Mouse (Mus musculus) liver, embryonic 12.5 days (tissue): Measurements from ENCODE around the gene Acot11. TPM values are rescaled to one million over a fixed set of nuclear protein-coding genes. Genes with fewer than 3 reads are reported as not detected.
A peak's percentile ranks its signal among the peaks of the same experiment; 100 is the strongest.
"Not testable (repeated sequence)": the region's sequence is repeated elsewhere in the genome, so short reads cannot be mapped to it uniquely, and the experiment has no call there.

ENCODE experiments used
- ATAC-seq: fragments of 200-750 bp; cut with Nextera tagmentation; 2 replicates; pipeline ENCODE4 v1.8.0; 2017; ENCODE audit warnings: moderate number of reproducible peaks, mild to moderate bottlenecking, moderate library complexity
- H3K27ac ChIP-seq: fragments of 300-500 bp; sonication (generic); 2 replicates; pipeline ENCODE4 v1.5.1; 2016; ENCODE audit warnings: mild to moderate bottlenecking
- H3K27me3 ChIP-seq: fragments of 300-500 bp; sonication (generic); replicated peaks from 2 replicates; pipeline ENCODE4 v1.6.1; 2016; ENCODE audit warnings: mild to moderate bottlenecking, moderate library complexity
- H3K36me3 ChIP-seq: fragments of 300-500 bp; sonication (generic); 2 replicates; pipeline ENCODE4 v1.6.1; 2016; ENCODE audit warnings: mild to moderate bottlenecking, moderate library complexity
- H3K4me1 ChIP-seq: fragments of 300-500 bp; sonication (generic); 2 replicates; pipeline ENCODE4 v1.6.1; 2016
- H3K4me2 ChIP-seq: fragments of 300-500 bp; sonication (generic); 2 replicates; pipeline ENCODE4 v1.6.1; 2016; ENCODE audit warnings: mild to moderate bottlenecking, moderate library complexity
- H3K4me3 ChIP-seq: fragments of 300-500 bp; sonication (generic); 2 replicates; pipeline ENCODE4 v1.5.1; 2016; ENCODE audit warnings: mild to moderate bottlenecking, moderate library complexity
- H3K9ac ChIP-seq: fragments of 300-500 bp; sonication (generic); 2 replicates; pipeline ENCODE4 v1.6.1; 2016; ENCODE audit warnings: mild to moderate bottlenecking, moderate library complexity
- H3K9me3 ChIP-seq: fragments of 300-500 bp; sonication (generic); replicated peaks from 2 replicates; pipeline ENCODE4 v1.6.1; 2016; ENCODE audit warnings: mild to moderate bottlenecking, moderate library complexity
- WGBS: fragments of 180-500 bp; shearing (Covaris S2); methylation state at CpG from one replicate; pipeline ENCODE4 v1.1.7; 2016; ENCODE audit not compliant: insufficient replicate concordance; 5-methylcytosine and 5-hydroxymethylcytosine counted together
- polyA plus RNA-seq: library from polyadenylated mRNA; unstranded; fragments of >200 nt; fragmentation: Nextera tagmentation; extraction: Ambion mirVana; gene quantifications from 2 replicates; pipeline ENCODE4 v1.2.1, GENCODE M21; 2016

The Acot11 gene
- polyA plus RNA-seq, 1 experiment from 2014 or later: 7.5 TPM

DNA sequence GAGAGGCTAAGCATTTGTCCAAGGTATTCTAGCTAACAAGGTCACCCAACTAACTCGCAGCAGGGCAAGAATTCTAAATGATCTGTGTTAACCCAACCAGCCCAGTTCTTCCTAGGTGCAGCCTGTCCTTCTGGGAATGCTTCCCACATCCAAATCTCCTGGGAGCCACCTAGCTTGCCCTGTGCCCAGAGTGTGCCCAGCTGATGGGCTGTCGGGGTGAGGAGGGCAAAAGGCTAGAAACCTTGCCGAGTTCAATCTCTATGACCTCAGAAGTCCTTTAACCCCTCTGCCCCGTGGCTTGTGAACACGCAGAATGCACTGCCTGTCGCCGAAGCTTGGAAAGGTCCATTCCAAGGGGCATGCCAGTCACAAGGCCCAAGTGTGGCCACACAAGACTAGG lies 40.6 kb downstream of the Acot11 start:
- no peak for ATAC-seq
- H3K27ac ChIP-seq: no peak overlapping the region
- H3K36me3 ChIP-seq: peaks cover 10% of the 10 kb centered on the region
- WGBS: 72% methylated on average over 7 of the region's 7 CpGs
- H3K4me1 ChIP-seq: no peaks in the 10 kb centered on the region
- H3K9me3 ChIP-seq: no peaks in the 10 kb centered on the region
- H3K4me3 ChIP-seq: no peak overlapping the region
- H3K4me2 ChIP-seq: no peak overlapping the region
- no peak overlapping the region for H3K9ac ChIP-seq
- H3K27me3 ChIP-seq: peaks cover 6% of the 10 kb centered on the region; the same call in 1 of the 2 replicates

GRCm38 (mm10) chr4:106751726-106752125 lies 53.1 kb downstream of the Acot11 start:
- Histone ChIP-seq H3K4me3 (no peak overlapping the region), H3K27me3 (no peaks in the 10 kb centered on the region), H3K27ac (no peak overlapping the region), H3K4me2 (no peak overlapping the region), H3K9ac (no peak overlapping the region), H3K4me1 (peaks cover 8% of the 10 kb centered on the region), H3K36me3 (peaks cover 47% of the 10 kb centered on the region), H3K9me3 (no peaks in the 10 kb centered on the region)
- 84% methylated on average over 6 of the region's 6 CpGs for WGBS
- no peak for ATAC-seq

DNA sequence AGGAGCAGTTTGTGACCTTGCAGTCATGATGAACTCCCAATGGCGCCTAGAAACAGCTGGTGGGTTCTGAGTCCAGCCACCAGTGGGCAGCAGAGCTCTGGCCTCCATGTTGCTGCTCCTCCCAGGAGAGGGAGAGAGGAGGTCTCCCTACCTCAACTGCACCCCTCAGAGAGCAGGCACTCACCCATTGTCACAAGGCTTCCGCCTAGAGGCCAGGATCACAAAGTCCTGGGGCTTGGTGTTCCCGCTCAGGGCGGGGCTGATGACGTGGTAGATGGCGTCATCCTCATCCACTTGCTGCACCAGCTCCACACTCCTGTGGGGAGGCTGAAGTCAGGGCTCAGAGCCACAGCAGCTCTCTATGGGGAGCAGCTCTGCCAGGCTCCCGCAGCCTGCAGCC lies 55.1 kb downstream of the Acot11 start:
- peak overlapping the region; percentile 23 for H3K4me2 ChIP-seq
- H3K4me3 ChIP-seq: no peak overlapping the region
- WGBS: 23% methylated on average over 7 of the region's 7 CpGs
- H3K9me3 ChIP-seq: no peaks in the 10 kb centered on the region
- no peaks in the 10 kb centered on the region for H3K27me3 ChIP-seq
- H3K27ac ChIP-seq: no peak overlapping the region
- H3K36me3 ChIP-seq: peaks cover 36% of the 10 kb centered on the region
- peaks cover 8% of the 10 kb centered on the region for H3K4me1 ChIP-seq
- no peak overlapping the region for H3K9ac ChIP-seq
- peak; percentile 62 for ATAC-seq

- peaks cover 22% of the 10 kb centered on the region for H3K36me3 ChIP-seq
- H3K27ac ChIP-seq: no peak overlapping the region
- H3K4me2 ChIP-seq: no peak overlapping the region
- no peaks in the 10 kb centered on the region for H3K27me3 ChIP-seq
- no peak for ATAC-seq
- WGBS: 71% methylated on average over 1 of the region's 1 CpGs
- peaks cover 8% of the 10 kb centered on the region for H3K4me1 ChIP-seq
- no peak overlapping the region for H3K9ac ChIP-seq
- no peak overlapping the region for H3K4me3 ChIP-seq
- H3K9me3 ChIP-seq: no peaks in the 10 kb centered on the region
Observed at GRCm38 (mm10) chr4:106747001-106747580, 57.7 kb downstream of the Acot11 start.

DNA sequence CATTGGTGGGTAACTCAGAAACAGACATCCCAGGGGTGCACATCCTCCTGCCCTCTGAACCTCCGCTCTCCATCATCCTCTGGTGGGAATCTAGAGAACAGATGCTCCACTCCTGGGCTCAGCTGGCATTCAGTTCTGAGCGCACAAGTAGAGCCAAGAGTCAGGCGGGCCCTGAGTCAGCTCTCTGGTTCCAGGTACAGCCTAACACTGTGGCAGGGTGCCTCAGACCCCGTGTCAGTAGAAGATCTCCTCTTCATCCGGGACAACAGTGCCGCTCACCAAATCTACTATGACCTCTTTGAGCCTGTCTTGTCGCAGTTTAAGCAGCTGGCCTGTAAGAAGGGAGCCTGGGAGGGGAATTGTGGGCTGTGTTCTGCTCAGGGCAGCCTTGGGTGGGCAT lies 58.9 kb downstream of the Acot11 start:
- no peaks in the 10 kb centered on the region for H3K27me3 ChIP-seq
- peaks cover 8% of the 10 kb centered on the region for H3K4me1 ChIP-seq
- H3K9me3 ChIP-seq: no peaks in the 10 kb centered on the region
- no peak overlapping the region for H3K4me2 ChIP-seq
- H3K36me3 ChIP-seq: peaks cover 22% of the 10 kb centered on the region
- no peak overlapping the region for H3K27ac ChIP-seq
- 66% methylated on average over 7 of the region's 7 CpGs for WGBS
- no peak overlapping the region for H3K4me3 ChIP-seq
- ATAC-seq: no peak
- no peak overlapping the region for H3K9ac ChIP-seq

DNA sequence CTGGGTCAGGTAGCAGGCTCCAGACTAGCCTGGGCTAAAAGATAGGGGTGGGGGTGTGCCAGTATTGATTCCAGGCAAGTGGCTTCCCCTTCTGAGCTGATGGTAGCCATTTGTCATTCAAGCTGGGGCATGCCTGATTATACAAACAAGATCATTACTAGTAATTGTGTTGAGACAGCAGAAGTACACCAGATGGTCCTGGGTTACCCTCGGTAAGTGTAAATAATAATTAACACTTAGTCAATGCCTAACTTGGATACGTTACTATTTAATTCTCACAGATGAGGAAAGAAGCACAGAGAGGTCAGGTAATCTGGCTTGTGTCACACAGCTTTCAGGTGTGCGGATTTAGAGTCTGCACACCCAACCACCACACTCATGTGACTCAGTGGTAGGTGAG lies 66.9 kb downstream of the Acot11 start:
- 70% methylated on average over 3 of the region's 3 CpGs for WGBS
- H3K4me3 ChIP-seq: no peak overlapping the region
- no peaks in the 10 kb centered on the region for H3K4me1 ChIP-seq
- H3K9ac ChIP-seq: no peak overlapping the region
- no peak for ATAC-seq
- H3K27me3 ChIP-seq: no peaks in the 10 kb centered on the region
- H3K36me3 ChIP-seq: no peaks in the 10 kb centered on the region
- H3K27ac ChIP-seq: no peak overlapping the region
- H3K4me2 ChIP-seq: no peak overlapping the region
- no peaks in the 10 kb centered on the region for H3K9me3 ChIP-seq

DNA sequence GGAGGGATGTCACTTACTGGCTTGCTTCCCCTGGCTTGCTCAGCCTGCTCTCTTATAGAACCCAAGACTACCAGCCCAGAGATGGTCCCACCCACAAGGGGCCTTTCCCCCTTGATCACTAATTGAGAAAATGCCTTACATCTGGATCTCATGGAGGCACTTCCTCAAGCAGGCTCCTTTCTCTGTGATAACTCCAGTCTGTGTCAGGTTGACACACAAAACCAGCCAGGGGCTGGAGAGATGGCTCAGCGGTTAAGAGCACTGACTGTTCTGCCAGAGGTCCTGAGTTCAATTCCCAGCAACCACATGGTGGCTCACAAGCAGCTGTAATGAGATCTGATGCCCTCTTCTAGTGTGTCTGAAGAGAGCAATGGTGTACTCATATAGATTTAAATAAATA lies 67.9 kb downstream of the Acot11 start:
- not testable (repeated sequence) for H3K4me1 ChIP-seq, ATAC-seq, H3K4me2 ChIP-seq, H3K36me3 ChIP-seq, H3K4me3 ChIP-seq, H3K9ac ChIP-seq, H3K27ac ChIP-seq, H3K9me3 ChIP-seq, H3K27me3 ChIP-seq
- 73% methylated on average over 1 of the region's 1 CpGs for WGBS

DNA sequence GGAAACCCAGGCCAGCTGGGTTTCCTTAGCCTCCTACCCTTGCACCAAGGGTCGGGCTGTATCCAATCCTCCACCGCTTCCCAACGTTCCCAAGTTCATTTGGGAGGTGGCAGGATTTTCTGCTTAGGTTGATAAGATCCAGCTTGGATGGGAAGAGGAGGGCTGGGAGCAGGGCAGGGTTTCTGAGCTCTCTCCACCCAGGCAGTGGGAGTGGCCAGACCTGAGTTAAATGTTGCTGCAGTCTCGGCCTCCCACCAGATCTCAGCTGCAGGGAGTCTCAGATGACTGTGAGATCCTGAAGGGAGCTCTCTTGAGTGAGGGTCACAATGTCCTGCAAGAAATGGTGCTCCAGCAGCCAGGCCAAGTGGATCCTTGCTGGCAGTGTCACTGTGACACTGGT lies 71.2 kb downstream of the Acot11 start, which contains the start of gene Fam151a:
TSS of gene Fam151a (plus strand) at position 254 of the 400 bp plus-strand sequence.
- Histone ChIP-seq H3K27me3 (0 out of 2 replicates have a peak, but pooled peaks cover 8% of the 10 kb centered on the region), H3K4me1 (no peaks in the 10 kb centered on the region), H3K4me2 (no peak within 1 kb of the TSS), H3K27ac (no peak within 1 kb of the TSS), H3K36me3 (no peaks in the 10 kb centered on the region), H3K9ac (no peak within 1 kb of the TSS), H3K4me3 (no peak within 1 kb of the TSS), H3K9me3 (no peaks in the 10 kb centered on the region)
- 47% methylated on average over 4 of the region's 4 CpGs for WGBS
- ATAC-seq: no peak

- H3K4me1 ChIP-seq: no peaks in the 10 kb centered on the region
- H3K9me3 ChIP-seq: no peaks in the 10 kb centered on the region
- 68% methylated on average over 7 of the region's 7 CpGs for WGBS
- H3K27ac ChIP-seq: no peak within 1 kb of the TSS
- no peak within 1 kb of the TSS for H3K4me2 ChIP-seq
- no peak for ATAC-seq
- H3K4me3 ChIP-seq: no peak within 1 kb of the TSS
- H3K9ac ChIP-seq: no peak within 1 kb of the TSS
- no peaks in the 10 kb centered on the region for H3K36me3 ChIP-seq
- peaks cover 8% of the 10 kb centered on the region; the same call in 1 of the 2 replicates for H3K27me3 ChIP-seq
Observed at GRCm38 (mm10) chr4:106730814-106731213, 74.0 kb downstream of the Acot11 start, which contains the start of gene Mroh7. Mroh7 (minus strand) TSS chr4:106730925.

GRCm38 (mm10) chr4:106720631-106721030 lies 84.2 kb downstream of the Acot11 start:
- H3K9ac ChIP-seq: no peak overlapping the region
- no peak overlapping the region for H3K4me3 ChIP-seq
- no peaks in the 10 kb centered on the region for H3K9me3 ChIP-seq
- no peak overlapping the region for H3K27ac ChIP-seq
- no peak overlapping the region for H3K4me2 ChIP-seq
- no peak for ATAC-seq
- no peaks in the 10 kb centered on the region for H3K4me1 ChIP-seq
- H3K36me3 ChIP-seq: no peaks in the 10 kb centered on the region
- H3K27me3 ChIP-seq: peaks cover 31% of the 10 kb centered on the region
- WGBS: 62% methylated on average over 4 of the region's 4 CpGs

DNA sequence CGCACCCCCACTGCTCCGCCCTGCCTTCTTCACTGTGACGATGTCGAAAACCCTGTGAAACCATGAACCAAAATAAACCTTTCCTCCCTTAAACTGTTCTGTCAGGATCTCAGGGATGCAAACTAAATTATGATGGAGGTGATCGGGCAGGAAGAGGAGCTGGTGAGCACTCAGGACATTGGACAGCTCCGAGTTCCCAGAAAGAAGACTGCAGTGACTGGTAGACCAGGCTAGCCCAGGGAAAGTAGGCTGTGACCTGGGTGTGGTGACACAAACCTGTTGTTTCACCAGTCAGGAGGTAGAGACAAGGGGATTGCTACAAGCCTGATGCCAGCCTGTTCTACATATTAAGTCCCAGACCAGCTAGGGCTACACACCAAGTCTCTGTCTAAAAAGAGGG lies 91.2 kb downstream of the Acot11 start:
- no peak for ATAC-seq
- Histone ChIP-seq H3K9me3 (no peaks in the 10 kb centered on the region), H3K27ac (no peak overlapping the region), H3K4me3 (no peak overlapping the region), H3K9ac (no peak overlapping the region), H3K27me3 (peaks cover 58% of the 10 kb centered on the region), H3K4me1 (0 out of 2 replicates have a peak, but pooled peaks cover 3% of the 10 kb centered on the region), H3K4me2 (no peak overlapping the region), H3K36me3 (no peaks in the 10 kb centered on the region)
- WGBS: 60% methylated on average over 6 of the region's 6 CpGs

GRCm38 (mm10) chr4:106708408-106708807 lies 96.4 kb downstream of the Acot11 start:
- no peak overlapping the region for H3K9ac ChIP-seq
- peaks cover 5% of the 10 kb centered on the region for H3K4me1 ChIP-seq
- H3K4me2 ChIP-seq: peak overlapping the region; percentile 37
- ATAC-seq: peak; percentile 53; the same call in 1 of the 2 replicates
- no peak overlapping the region for H3K4me3 ChIP-seq
- H3K27me3 ChIP-seq: peaks cover 37% of the 10 kb centered on the region
- no peaks in the 10 kb centered on the region for H3K36me3 ChIP-seq
- under 1% methylated on average over 8 of the region's 8 CpGs for WGBS
- H3K27ac ChIP-seq: no peak overlapping the region
- no peaks in the 10 kb centered on the region for H3K9me3 ChIP-seq

DNA sequence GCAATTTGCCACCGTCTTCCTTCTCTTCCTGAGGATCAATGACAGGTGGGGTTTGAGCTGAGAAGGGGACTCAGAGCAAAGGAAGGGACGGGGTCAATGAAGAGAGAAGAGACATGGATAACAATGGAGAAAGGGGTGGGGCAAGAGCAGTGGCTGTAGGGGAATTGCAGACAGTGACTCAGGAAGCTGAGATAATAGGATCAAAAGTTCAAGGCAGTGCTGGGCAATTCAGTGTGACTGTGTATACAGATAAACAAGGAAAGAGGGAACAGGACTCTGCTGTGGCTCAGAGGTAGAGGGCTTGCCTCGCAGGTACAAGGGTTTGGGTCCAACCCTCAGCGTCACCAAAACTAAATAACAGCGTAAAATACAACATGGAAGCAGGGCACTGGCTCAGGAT lies 96.8 kb downstream of the Acot11 start:
- no peak overlapping the region for H3K27ac ChIP-seq
- no peak overlapping the region for H3K9ac ChIP-seq
- no peaks in the 10 kb centered on the region for H3K9me3 ChIP-seq
- H3K27me3 ChIP-seq: peaks cover 40% of the 10 kb centered on the region
- no peaks in the 10 kb centered on the region for H3K36me3 ChIP-seq
- H3K4me3 ChIP-seq: no peak overlapping the region
- peak overlapping the region; percentile 37 for H3K4me2 ChIP-seq
- WGBS: 24% methylated on average over 5 of the region's 5 CpGs
- H3K4me1 ChIP-seq: peaks cover 5% of the 10 kb centered on the region
- 0 out of 2 replicates have a peak, but pooled peaks have one; percentile 21 for ATAC-seq
